Mouse (Mus musculus) lung, postnatal 25 days (tissue): ENCODE data around the gene Gm20388.

ENCODE experiments used
- DNase-seq: peaks from one replicate; pipeline ENCODE4 v3.0.0; 2022; ENCODE audit warnings: low spot score

Gm20388 gene

GRCm38 (mm10) chr8:123333091-123333587 is 3422.5 kb downstream of the Gm20388 start:
- DNase-seq: no peak

GRCm38 (mm10) chr8:123333864-123334263 is 3423.2 kb downstream of the Gm20388 start:
- no peak for DNase-seq

- no peak for DNase-seq
These were observed 3423.8 kb downstream of the Gm20388 start for GRCm38 (mm10) chr8:123334467-123334866.

GRCm38 (mm10) chr8:123337475-123337874 is 3426.8 kb downstream of the Gm20388 start:
- peak; percentile 17 for DNase-seq

- DNase-seq: no peak
These were observed 3429.4 kb downstream of the Gm20388 start for GRCm38 (mm10) chr8:123340071-123340470.

- DNase-seq: no peak
These were observed 3430.7 kb downstream of the Gm20388 start for GRCm38 (mm10) chr8:123341040-123342015.

GRCm38 (mm10) chr8:123342253-123342652 is 3431.6 kb downstream of the Gm20388 start:
- DNase-seq: no peak

- no peak for DNase-seq
These were observed 3432.3 kb downstream of the Gm20388 start for GRCm38 (mm10) chr8:123342911-123343310.

- DNase-seq: peak; percentile 21
These were observed 3432.8 kb downstream of the Gm20388 start for GRCm38 (mm10) chr8:123343422-123343821.

GRCm38 (mm10) chr8:123345135-123345534 is 3434.5 kb downstream of the Gm20388 start:
- no peak for DNase-seq

- DNase-seq: no peak
These were observed 3435.2 kb downstream of the Gm20388 start for GRCm38 (mm10) chr8:123345856-123346255.

GRCm38 (mm10) chr8:123347293-123347692 is 3436.7 kb downstream of the Gm20388 start:
- DNase-seq: no peak

- peak; percentile 51 for DNase-seq
These were observed 3437.7 kb downstream of the Gm20388 start for GRCm38 (mm10) chr8:123348237-123348843.

GRCm38 (mm10) chr8:123349073-123349472 is 3438.4 kb downstream of the Gm20388 start:
- DNase-seq: no peak

GRCm38 (mm10) chr8:123352118-123352517 is 3441.5 kb downstream of the Gm20388 start:
- no peak for DNase-seq

GRCm38 (mm10) chr8:123352786-123353185 is 3442.1 kb downstream of the Gm20388 start:
- peak; percentile 41 for DNase-seq

- DNase-seq: no peak
These were observed 3442.6 kb downstream of the Gm20388 start for GRCm38 (mm10) chr8:123353216-123353615.

GRCm38 (mm10) chr8:123361082-123361739 is 3450.6 kb downstream of the Gm20388 start:
- DNase-seq: peak; percentile 67

GRCm38 (mm10) chr8:123373403-123374238 is 3463.0 kb downstream of the Gm20388 start, which contains the start of gene Tcf25:
Gene Tcf25, plus strand, starts transcription at chr8:123373753.
- peak; percentile 96 for DNase-seq

- peak; percentile 94 for DNase-seq
These were observed 3463.6 kb downstream of the Gm20388 start for GRCm38 (mm10) chr8:123374239-123374578.

- no peak for DNase-seq
These were observed 3465.1 kb downstream of the Gm20388 start for GRCm38 (mm10) chr8:123375701-123376100.
